29 mouse cellular contexts compared by ENCODE assay signal in genomic region chr3:15098981-15099380, GRCm38 (mm10).
"Had no signal": no experiment of that assay in that cellular context is flagged by ENCODE, and none has a peak within 500 bp of the region (broad histone marks: within the 10 kb centered on the region; RNA-seq: fewer than 3 reads in every experiment).

No protein-coding gene starts in this region.

- ATAC-seq: liver, embryonic 12.5 days; liver, postnatal 0 days; midbrain, embryonic 13.5 days; midbrain, embryonic 15.5 days; midbrain, embryonic 16.5 days had no signal

- H3K4me3 ChIP-seq: limb, embryonic 10.5 days; limb, embryonic 12.5 days; limb, embryonic 13.5 days; limb, embryonic 15.5 days; liver, embryonic 12.5 days; liver, embryonic 13.5 days; liver, embryonic 15.5 days; lung, embryonic 15.5 days; megakaryocyte, embryonic 14.5 days; midbrain, embryonic 10.5 days; midbrain, embryonic 12.5 days; midbrain, embryonic 13.5 days; midbrain, embryonic 15.5 days; myocyte; neural tube, embryonic 12.5 days had no signal

- H3K27ac ChIP-seq: limb, embryonic 10.5 days; limb, embryonic 12.5 days; limb, embryonic 13.5 days; limb, embryonic 15.5 days; liver, embryonic 12.5 days; liver, embryonic 13.5 days; liver, embryonic 14.5 days; liver, embryonic 15.5 days; macrophage; midbrain, embryonic 10.5 days; midbrain, embryonic 12.5 days; midbrain, embryonic 13.5 days; midbrain, embryonic 15.5 days; neural tube, embryonic 12.5 days had no signal

- DNase-seq: left cerebral cortex, postnatal 4 days; liver; liver, embryonic 13.5 days; liver, postnatal 0 days; lung, adult 18-20 months; lung, adult 2 months; lung, embryonic 14.5 days; lung, postnatal 10 days; lung, postnatal 14 days; lung, postnatal 36 days; lung, postnatal 4 days; midbrain, embryonic 14.5 days had no signal
